Mouse (Mus musculus) spleen, adult 2 months (tissue): ENCODE results near the gene Sag.

ENCODE experiments used
- CTCF ChIP-seq: fragments of 200-500 bp; IDR thresholded peaks from 2 replicates; pipeline ENCODE4 v1.5.1; 2011; ENCODE audit warnings: mild to moderate bottlenecking, inconsistent platforms; ENCODE audit not compliant: insufficient read depth, insufficient read length, insufficient replicate concordance; ENCODE audit errors: extremely low read depth
- POLR2A ChIP-seq: fragments of 200-500 bp; IDR thresholded peaks from 2 replicates; pipeline ENCODE4 v1.6.1; 2011; ENCODE audit warnings: low read depth, low read length, inconsistent platforms

- TF ChIP-seq POLR2A (no peak), CTCF (no peak)
These were observed 33.5 kb downstream of the Sag start for GRCm38 (mm10) chr1:87837018-87837417.
